Mouse (Mus musculus) G1E-ER4 (cell line): ENCODE results near the gene Ugt2b36. TPM values are rescaled to one million over a fixed set of nuclear protein-coding genes. Genes with fewer than 3 reads are reported as not detected.
"Not testable (repeated sequence)": the region's sequence is repeated elsewhere in the genome, so short reads cannot be mapped to it uniquely, and the experiment has no call there.

Experiments
- GATA1 ChIP-seq: IDR thresholded peaks from one replicate; pipeline ENCODE4 v1.8.0; 2012; ENCODE audit warnings: low read length, inconsistent platforms
- polyA plus RNA-seq: library from polyadenylated mRNA; stranded (reverse); fragments of >175 nt; gene quantifications from 2 replicates; pipeline ENCODE4 v1.2.3, GENCODE M21; 2012

The Ugt2b36 gene
- not detected in 2 replicates for polyA plus RNA-seq

GRCm38 (mm10) chr5:87092346-87093027, at the start of gene Ugt2b36:
TSS of gene Ugt2b36 (minus strand) at chr5:87092555.
- no peak for TF ChIP-seq GATA1

- TF ChIP-seq GATA1, result not testable (repeated sequence)
Measured at GRCm38 (mm10) chr5:87140196-87140595, 47.8 kb upstream of the Ugt2b36 start, which contains the start of gene Ugt2b5. TSS of gene Ugt2b5 (minus strand) at chr5:87140318.

GRCm38 (mm10) chr5:87091111-87091510, 1.2 kb downstream of the Ugt2b36 start:
- TF ChIP-seq GATA1, result no peak

GRCm38 (mm10) chr5:87089264-87089663, 3.1 kb downstream of the Ugt2b36 start:
- no peak for TF ChIP-seq GATA1

- TF ChIP-seq GATA1, result no peak
Measured at GRCm38 (mm10) chr5:87086269-87086668, 6.1 kb downstream of the Ugt2b36 start.

- no peak for TF ChIP-seq GATA1
Measured at GRCm38 (mm10) chr5:87030624-87031023, 61.7 kb downstream of the Ugt2b36 start.

- TF ChIP-seq GATA1, result no peak
Measured at GRCm38 (mm10) chr5:87027359-87027758, 65.0 kb downstream of the Ugt2b36 start.

Other genes starting within 250 kb of the Ugt2b36 start
- not detected in 2 replicates for gene Ugt2b34, start 185.6 kb downstream of the Ugt2b36 start, polyA plus RNA-seq
- not detected in 2 replicates for gene Ugt2b1, start 166.0 kb downstream of the Ugt2b36 start, polyA plus RNA-seq
- not detected in 2 replicates for gene Ugt2b35, start 91.7 kb downstream of the Ugt2b36 start, polyA plus RNA-seq
- gene Ugt2b5, start 47.8 kb upstream of the Ugt2b36 start, polyA plus RNA-seq, result not detected in 2 replicates
- gene Ugt2b37, start 162.2 kb upstream of the Ugt2b36 start, polyA plus RNA-seq, result not detected in 2 replicates
- gene Ugt2a3, start 244.6 kb upstream of the Ugt2b36 start, polyA plus RNA-seq, result not detected in 2 replicates